ENCODE assay signal across 8 mouse cellular contexts in the genomic region with DNA sequence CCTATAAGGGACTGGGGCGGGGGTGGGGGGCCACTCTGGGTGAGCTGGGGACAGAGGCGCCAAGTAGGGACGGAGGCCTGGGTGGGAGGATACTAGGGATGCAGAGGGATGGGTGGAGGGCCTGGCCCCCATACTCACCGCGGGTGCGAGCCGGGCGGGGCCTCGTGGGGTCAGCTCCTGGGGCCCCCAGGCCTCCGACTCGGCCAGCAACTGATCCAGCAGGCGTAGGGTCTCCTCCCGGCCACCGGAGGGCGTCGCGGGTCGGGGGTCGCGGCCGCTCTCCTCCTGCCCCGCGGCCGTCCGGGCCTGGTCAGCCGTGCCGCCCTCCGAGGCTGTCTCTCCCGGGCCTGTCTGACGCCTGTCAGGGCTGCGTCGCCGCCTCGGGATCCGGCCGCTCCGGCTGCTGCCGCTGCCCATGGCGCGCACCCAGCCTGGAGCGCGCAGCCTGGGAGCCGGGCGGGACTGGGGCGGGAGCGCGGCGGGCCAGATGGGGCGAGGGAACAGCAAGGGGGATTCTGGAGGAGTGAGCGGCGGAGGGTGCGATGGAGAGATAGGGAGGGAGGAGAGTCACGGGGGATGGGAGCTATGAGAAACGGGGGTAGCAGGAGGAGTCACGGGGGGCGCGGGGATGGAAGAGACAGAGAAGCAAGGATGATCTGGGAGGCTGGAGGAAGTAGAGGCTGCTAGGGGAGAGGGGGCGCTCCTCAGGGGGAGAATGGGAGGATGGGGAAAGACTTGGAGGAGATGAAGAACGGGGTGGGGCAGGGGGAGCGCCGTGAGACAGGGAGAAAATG. TPM values are rescaled to one million over a fixed set of nuclear protein-coding genes. Genes with fewer than 3 reads are reported as not detected.
DNase-seq lines count a peak whose midpoint lies in the region; ATAC-seq and TF ChIP-seq lines count a peak whose summit lies in the region.

No protein-coding gene starts in this region.

- H3K4me1 ChIP-seq in megakaryocyte, embryonic 14.5 days: peaks cover 19% of the 10 kb centered on the region
- H3K4me1 ChIP-seq in heart, embryonic 14.5 days (ENCODE audit: control insufficient read depth in 2 of 2, insufficient read depth in 2 of 2, low read length in 2 of 2): peaks cover 15 to 27% of the 10 kb centered on the region in 2 experiments
- H3K4me1 ChIP-seq in midbrain, embryonic 12.5 days: peaks cover 13% of the 10 kb centered on the region

- H3K36me3 ChIP-seq in megakaryocyte, embryonic 14.5 days (replicated peaks; ENCODE audit: low read length): no peaks in the 10 kb centered on the region
- H3K36me3 ChIP-seq in heart, embryonic 14.5 days (ENCODE audit: control insufficient read depth, insufficient read depth, low read length): no peaks in the 10 kb centered on the region
- H3K36me3 ChIP-seq in midbrain, embryonic 12.5 days: no peaks in the 10 kb centered on the region

- peaks cover 79% of the 10 kb centered on the region for H3K27me3 ChIP-seq in megakaryocyte, embryonic 14.5 days (replicated peaks)
- peaks cover 27% of the 10 kb centered on the region for H3K27me3 ChIP-seq in heart, embryonic 14.5 days (ENCODE audit: control insufficient read depth, insufficient read depth, low read length)
- H3K27me3 ChIP-seq in midbrain, embryonic 12.5 days: peaks cover 60% of the 10 kb centered on the region

- H3K4me2 ChIP-seq in heart, embryonic 14.5 days (ENCODE audit: low read length): peak overlapping the region; percentile 92
- peak overlapping the region; percentile 88 for H3K4me2 ChIP-seq in midbrain, embryonic 12.5 days (replicated peaks)

- peak overlapping the region; percentile 86 for H3K4me3 ChIP-seq in megakaryocyte, embryonic 14.5 days (replicated peaks)
- H3K4me3 ChIP-seq in heart, embryonic 14.5 days (ENCODE audit: control insufficient read depth in 1 of 2, insufficient read depth in 1 of 2, low read depth in 1 of 2, low read length in 2 of 2): peak overlapping the region; percentile 58 to 61
- H3K4me3 ChIP-seq in layer of hippocampus, adult 2 months: peak overlapping the region; percentile 80
- peak overlapping the region; percentile 57 for H3K4me3 ChIP-seq in midbrain, embryonic 12.5 days

- 2% methylated on average over 50 of the region's 61 CpGs for WGBS in heart, embryonic 14.5 days
- under 1% methylated on average over 51 of the region's 61 CpGs for WGBS in midbrain, embryonic 12.5 days

- peak overlapping the region in 1 of 2 experiments; percentile 19; a peak in 1 of 4 replicates for H3K27ac ChIP-seq in heart, embryonic 14.5 days (replicated peaks in 1 of 2; ENCODE audit: control insufficient read depth in 1 of 2, insufficient read depth in 1 of 2, low read depth in 2 of 2, low read length in 2 of 2)
- peak overlapping the region; percentile 98 for H3K27ac ChIP-seq in layer of hippocampus, adult 2 months
- H3K27ac ChIP-seq in midbrain, embryonic 12.5 days (replicated peaks): no peak overlapping the region

- peak; percentile 57 for TF ChIP-seq CTCF in layer of hippocampus, adult 2 months (conservative IDR thresholded peaks at IDR 0.05)

- peak; percentile 70 for DNase-seq in embryo, embryonic 11 days
- peak; percentile 36 to 62 for DNase-seq in layer of hippocampus, adult 2 months (ENCODE audit: low spot score in 2 of 2)
- peak; percentile 32 for DNase-seq in urinary bladder, postnatal 14 days (ENCODE audit: low spot score)
- no peak for DNase-seq in thymus, postnatal 25 days

- no peaks in the 10 kb centered on the region for H3K9me3 ChIP-seq in megakaryocyte, embryonic 14.5 days
- H3K9me3 ChIP-seq in heart, embryonic 14.5 days (ENCODE audit: control insufficient read depth, low read length): no peaks in the 10 kb centered on the region
- H3K9me3 ChIP-seq in midbrain, embryonic 12.5 days: no peaks in the 10 kb centered on the region

- no peak for ATAC-seq in megakaryocyte, adult 5-6 weeks (ENCODE audit: poor library complexity, severe bottlenecking)
- ATAC-seq in heart, embryonic 14.5 days (ENCODE audit: insufficient number of reproducible peaks, insufficient read depth, low FRiP score, low read depth): peak; percentile 25
- peak; percentile 81 for ATAC-seq in midbrain, embryonic 12.5 days (ENCODE audit: low FRiP score, low read depth)

- peak overlapping the region; percentile 73 for H3K9ac ChIP-seq in heart, embryonic 14.5 days (ENCODE audit: low read length)
- peak overlapping the region; percentile 76 for H3K9ac ChIP-seq in midbrain, embryonic 12.5 days (replicated peaks)

RNA-seq across cellular contexts. Expression of a gene that starts 0.9 kb away (rescaled TPM):
- not detected in 2 replicates for polyA plus RNA-seq in megakaryocyte, embryonic 14.5 days (2012; ENCODE audit: insufficient read depth, low replicate concordance)
- total RNA-seq in megakaryocyte, adult 5-6 weeks (2015): not detected in 2 replicates
- total RNA-seq in megakaryocyte, adult 5-6 weeks (2017): not detected in 2 replicates
- polyA plus RNA-seq in heart, embryonic 14.5 days (2014; fragmentation: Nextera tagmentation; extraction: Ambion mirVana): 0.91 and 1.2 TPM in 2 replicates
- 10 to 100 TPM; 22.8 to 28.6 TPM for total RNA-seq in layer of hippocampus, adult 2 months (2021)
- 1.1 and 1.7 TPM in 2 replicates for polyA plus RNA-seq in midbrain, embryonic 12.5 days (2016; fragmentation: Nextera tagmentation; extraction: Ambion mirVana)

RNA-seq across cellular contexts. Expression of a gene that starts 27.4 kb away (rescaled TPM):
- 40.1 and 47.8 TPM in 2 replicates for polyA plus RNA-seq in megakaryocyte, embryonic 14.5 days (2012; ENCODE audit: insufficient read depth, low replicate concordance)
- 157 TPM in 2 replicates for total RNA-seq in megakaryocyte, adult 5-6 weeks (2015)
- total RNA-seq in megakaryocyte, adult 5-6 weeks (2017): 134 and 135 TPM in 2 replicates
- polyA plus RNA-seq in heart, embryonic 14.5 days (2014; fragmentation: Nextera tagmentation; extraction: Ambion mirVana): 189 and 209 TPM in 2 replicates
- total RNA-seq in layer of hippocampus, adult 2 months (2021): 1 to 10 TPM; 2.0 to 2.2 TPM
- polyA plus RNA-seq in midbrain, embryonic 12.5 days (2016; fragmentation: Nextera tagmentation; extraction: Ambion mirVana): 429 and 434 TPM in 2 replicates

RNA-seq across cellular contexts. Expression of a gene that starts 29.6 kb away (rescaled TPM):
- 0.80 and 3.6 TPM in 2 replicates for polyA plus RNA-seq in megakaryocyte, embryonic 14.5 days (2012; ENCODE audit: insufficient read depth, low replicate concordance)
- total RNA-seq in megakaryocyte, adult 5-6 weeks (2015): 7.7 and 9.6 TPM in 2 replicates
- 7.9 and 9.2 TPM in 2 replicates for total RNA-seq in megakaryocyte, adult 5-6 weeks (2017)
- polyA plus RNA-seq in heart, embryonic 14.5 days (2014; fragmentation: Nextera tagmentation; extraction: Ambion mirVana): 22.3 and 23.8 TPM in 2 replicates
- total RNA-seq in layer of hippocampus, adult 2 months (2021): 1 to 10 TPM; 3.9 to 4.4 TPM
- polyA plus RNA-seq in midbrain, embryonic 12.5 days (2016; fragmentation: Nextera tagmentation; extraction: Ambion mirVana): 19.4 and 19.7 TPM in 2 replicates
